Mouse (Mus musculus) cerebellum, adult 2 months (tissue): ENCODE data around the gene Pfdn4. TPM values are rescaled to one million over a fixed set of nuclear protein-coding genes. Genes with fewer than 3 reads are reported as not detected.
A peak's percentile ranks its signal among the peaks of the same experiment; 100 is the strongest.
"Not testable (repeated sequence)": the region's sequence is repeated elsewhere in the genome, so short reads cannot be mapped to it uniquely, and the experiment has no call there.

Experiments used
- DNase-seq, 2 experiments: peaks; one replicate each; pipeline ENCODE4 v3.0.0; 2021
- H3K27ac ChIP-seq: fragments of 200-500 bp; 2 replicates; pipeline ENCODE4 v1.5.1; 2012; ENCODE audit warnings: low read length, control low read depth, inconsistent platforms; ENCODE audit not compliant: insufficient read depth
- H3K27me3 ChIP-seq: fragments of 200-500 bp; 2 replicates; pipeline ENCODE4 v1.6.1; 2012; ENCODE audit warnings: inconsistent platforms, mild to moderate bottlenecking, low read length, moderate library complexity; ENCODE audit not compliant: control insufficient read depth, insufficient read depth
- H3K4me1 ChIP-seq: fragments of 200-500 bp; 2 replicates; pipeline ENCODE4 v1.6.1; 2011; ENCODE audit warnings: low read length; ENCODE audit not compliant: control insufficient read depth, insufficient read depth
- H3K4me3 ChIP-seq: fragments of 200-500 bp; replicated peaks from 2 replicates; pipeline ENCODE3; 2011; ENCODE audit warnings: mild to moderate bottlenecking, low read depth, low read length, control low read depth; ENCODE audit not compliant: insufficient read depth
- CTCF ChIP-seq: fragments of 200-500 bp; IDR thresholded peaks from 2 replicates; pipeline ENCODE4 v1.5.1; 2011; ENCODE audit warnings: low read depth, mild to moderate bottlenecking, control low read depth, low read length, moderate library complexity, borderline replicate concordance; ENCODE audit not compliant: insufficient read depth
- POLR2A ChIP-seq: fragments of 200-500 bp; IDR thresholded peaks from 2 replicates; pipeline ENCODE4 v1.6.1; 2011; ENCODE audit warnings: low read length, control low read depth, borderline replicate concordance; ENCODE audit not compliant: insufficient read depth
- WGBS: fragments of 180-500 bp; shearing (Covaris S2); methylation state at CpG from one replicate; pipeline ENCODE4 v1.1.7; 2018; 5-methylcytosine and 5-hydroxymethylcytosine counted together
- polyA plus RNA-seq: library from polyadenylated mRNA; depleted of rRNA; stranded (reverse); fragments of >200 nt; gene quantifications from 2 replicates; pipeline ENCODE4 v1.2.3, GENCODE M21; 2012; rRNA removed

Gene Pfdn4
- polyA plus RNA-seq: 31.8 and 32.3 TPM in 2 replicates

DNA sequence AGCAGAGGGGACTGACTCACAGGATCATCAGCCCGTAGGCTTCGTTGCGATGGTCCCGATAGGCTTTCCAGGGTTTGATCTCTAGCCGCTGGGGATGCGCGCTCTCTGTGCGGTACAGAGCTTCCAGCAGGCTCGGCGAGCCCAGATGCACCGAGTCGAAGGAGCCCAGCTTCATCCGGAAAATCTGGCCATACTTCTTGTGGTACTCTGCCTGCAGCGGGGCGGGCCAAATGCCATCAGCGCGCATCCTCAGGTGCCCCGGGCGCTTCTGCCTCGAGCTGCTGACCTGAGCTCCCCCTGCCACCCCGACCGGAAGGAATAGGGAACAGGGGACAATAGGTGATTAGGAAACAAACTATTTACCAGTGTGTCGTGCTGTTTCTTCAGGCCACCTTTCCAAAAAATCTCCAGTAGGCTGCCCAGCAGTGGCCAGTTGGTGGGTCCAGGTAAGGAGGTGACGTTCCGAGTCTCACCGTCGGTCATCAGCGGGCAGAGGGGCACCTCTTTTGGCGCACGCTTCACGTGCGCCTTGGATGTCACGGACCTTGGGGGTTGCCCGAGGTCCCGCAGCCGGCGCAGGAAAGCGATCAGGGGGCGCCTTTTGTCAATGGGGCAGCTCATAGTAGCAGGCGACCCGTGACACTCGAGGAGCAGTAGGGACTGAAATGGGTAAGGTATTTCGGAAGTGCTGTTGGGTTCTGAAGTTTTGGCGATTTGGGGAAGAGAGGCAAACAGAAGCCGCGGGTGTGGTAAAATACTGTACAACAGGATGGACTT lies at the start of gene Pfdn4:
Gene Pfdn4 (plus strand): TSS at position 275 of the 777 bp plus-strand sequence.
- Histone ChIP-seq H3K4me1 (no peaks in the 10 kb centered on the region), H3K27ac (no peak within 1 kb of the TSS), H3K27me3 (peaks cover 6% of the 10 kb centered on the region; the same call in 1 of the 2 replicates), H3K4me3 (no peak within 1 kb of the TSS)
- no peak for TF ChIP-seq POLR2A
- TF ChIP-seq CTCF: no peak
- WGBS: 1% methylated on average over 46 of the region's 46 CpGs
- no peak for DNase-seq

DNA sequence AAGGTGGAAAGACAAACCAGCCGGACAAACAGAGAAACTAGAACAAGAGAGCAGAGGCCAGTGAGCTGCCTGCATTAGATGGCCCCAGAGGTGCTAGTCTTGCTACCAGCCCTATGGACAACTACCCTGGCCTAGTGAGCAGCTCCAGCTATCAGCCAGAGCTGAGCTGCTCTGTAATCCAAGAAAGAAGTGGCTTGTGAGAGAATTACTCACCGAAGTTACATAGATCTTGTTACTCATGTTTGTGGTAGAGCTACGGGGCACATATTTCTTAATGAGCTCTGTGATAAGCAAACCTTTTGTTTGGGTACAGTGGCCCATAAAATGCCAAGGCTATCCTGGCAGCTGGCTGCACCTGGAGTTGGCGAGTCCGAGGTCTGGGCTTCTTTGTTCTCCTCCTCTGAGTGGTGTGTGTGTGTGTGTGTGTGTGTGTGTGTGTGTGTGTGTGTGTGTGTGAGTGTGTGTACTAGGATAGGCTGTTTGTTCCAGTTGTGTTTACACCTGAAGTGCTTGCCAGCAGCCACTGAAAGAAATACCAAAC lies 49.3 kb upstream of the Pfdn4 start:
- DNase-seq: no peak
- Histone ChIP-seq H3K27me3 (no peaks in the 10 kb centered on the region), H3K4me1 (no peaks in the 10 kb centered on the region), H3K4me3 (no peak overlapping the region), H3K27ac (no peak overlapping the region)
- no peak for TF ChIP-seq CTCF
- no peak for TF ChIP-seq POLR2A
- 81% methylated on average over 5 of the region's 5 CpGs for WGBS

DNA sequence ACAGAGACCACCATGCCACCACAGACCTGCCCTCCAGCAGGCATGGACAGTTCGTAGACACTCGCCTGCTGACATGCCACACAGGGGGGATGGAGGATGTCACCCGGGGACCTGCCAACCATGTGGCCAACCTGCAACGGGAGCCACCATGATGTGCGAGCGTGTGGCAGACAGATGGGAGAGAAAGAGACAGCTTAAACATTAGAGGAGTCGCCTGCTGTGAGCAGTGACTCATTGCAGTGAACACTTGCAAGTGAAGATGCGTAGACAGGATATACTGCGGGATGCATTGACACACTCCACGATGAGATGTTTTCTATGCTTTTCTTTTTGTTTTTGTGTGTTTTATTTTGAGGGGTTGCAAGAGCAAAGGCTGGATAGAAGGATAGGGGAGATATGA lies 48.6 kb upstream of the Pfdn4 start:
- Histone ChIP-seq H3K27ac (no peak overlapping the region), H3K4me1 (no peaks in the 10 kb centered on the region), H3K27me3 (no peaks in the 10 kb centered on the region), H3K4me3 (no peak overlapping the region)
- TF ChIP-seq POLR2A (no peak), CTCF (no peak)
- no peak for DNase-seq
- WGBS: 21% methylated on average over 10 of the region's 10 CpGs

DNA sequence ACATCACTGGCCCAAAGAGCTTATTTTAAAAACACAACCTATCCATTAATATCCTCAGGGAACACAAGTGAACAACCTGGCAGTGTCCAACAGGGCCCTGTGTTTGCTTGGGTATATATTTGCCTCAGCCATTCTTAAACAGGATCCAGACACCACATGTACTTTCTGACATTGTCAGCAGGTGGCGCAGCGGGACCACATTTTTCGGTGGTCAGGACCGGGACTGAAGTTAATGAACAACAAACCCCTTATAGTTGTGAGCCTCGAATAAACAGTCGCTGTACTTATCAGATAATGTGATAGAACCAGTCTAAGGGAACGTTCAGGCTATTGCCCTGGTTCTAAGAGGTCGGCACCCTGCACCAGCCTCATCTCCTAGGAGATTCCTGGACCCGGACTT lies 45.3 kb upstream of the Pfdn4 start:
- H3K4me1 ChIP-seq: no peaks in the 10 kb centered on the region
- H3K4me3 ChIP-seq: no peak overlapping the region
- peak; percentile 32 to 60 for DNase-seq
- H3K27ac ChIP-seq: no peak overlapping the region
- H3K27me3 ChIP-seq: no peaks in the 10 kb centered on the region
- WGBS: 3% methylated on average over 9 of the region's 9 CpGs
- no peak for TF ChIP-seq POLR2A
- TF ChIP-seq CTCF: peak; percentile 81

DNA sequence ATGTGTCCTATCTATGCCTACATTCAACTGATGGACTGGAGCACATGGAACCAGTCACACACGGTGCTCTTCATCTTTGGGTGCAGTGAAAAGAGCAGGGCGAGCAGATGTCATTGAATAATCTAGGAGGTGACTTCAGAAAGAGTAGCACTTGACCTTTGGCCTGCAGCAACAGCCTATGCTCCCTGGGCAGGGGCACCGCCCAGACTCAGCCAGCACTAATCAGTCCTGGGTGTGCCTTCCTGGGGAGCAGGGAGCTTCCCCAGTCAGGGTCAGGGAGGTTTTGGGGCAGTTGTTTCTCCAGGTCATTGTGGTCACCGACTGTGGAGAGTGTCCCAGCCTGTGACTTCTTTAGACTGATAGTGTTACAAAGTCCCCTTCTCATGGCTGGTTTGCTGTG lies 42.4 kb upstream of the Pfdn4 start:
- 66% methylated on average over 3 of the region's 4 CpGs for WGBS
- not testable (repeated sequence) for H3K27ac ChIP-seq

DNA sequence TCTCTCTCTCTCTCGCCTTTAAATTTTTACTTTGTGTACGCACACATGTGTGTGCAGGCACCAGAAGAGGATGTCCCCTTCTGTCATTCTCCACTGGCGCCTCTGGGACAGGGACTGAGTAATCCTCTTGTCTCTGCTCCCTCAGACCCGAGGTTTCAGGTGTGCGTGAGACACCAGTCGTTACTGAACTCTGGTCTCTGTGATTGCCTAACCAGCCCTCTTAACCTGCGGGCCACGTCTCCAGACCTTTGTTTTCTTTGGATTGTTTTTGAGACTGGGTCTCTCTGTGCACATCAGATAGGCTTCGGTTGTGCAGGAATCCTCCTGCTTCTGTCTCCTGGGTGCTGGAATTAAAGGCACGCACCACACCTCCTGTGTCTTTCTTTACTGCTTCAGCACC lies 37.0 kb upstream of the Pfdn4 start:
- no peak for DNase-seq
- 73% methylated on average over 10 of the region's 10 CpGs for WGBS
- H3K27ac ChIP-seq: no peak overlapping the region

More for the DNA sequence above, 42.4 kb upstream of the Pfdn4 start:
- not testable (repeated sequence) for H3K4me1 ChIP-seq, DNase-seq, H3K27me3 ChIP-seq, H3K4me3 ChIP-seq

DNA sequence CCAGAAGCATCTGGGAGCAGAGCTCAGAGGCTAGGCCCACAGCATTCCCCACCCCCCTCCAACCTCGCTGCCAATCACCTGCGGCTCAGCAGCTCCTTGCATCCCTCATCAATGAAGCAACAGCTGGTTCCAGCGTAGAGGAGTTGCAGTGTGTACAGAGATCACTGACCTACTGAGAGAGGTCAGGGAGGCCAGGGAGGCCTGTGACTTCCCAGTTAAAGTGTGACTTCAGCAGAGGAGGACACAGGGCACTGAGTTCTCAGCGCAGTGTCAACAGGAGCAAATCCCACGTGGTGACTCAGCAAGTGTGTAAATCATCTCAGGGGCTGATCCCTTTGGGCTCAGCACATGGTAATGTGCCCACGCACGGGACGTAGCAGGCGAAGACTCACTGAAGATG lies 36.4 kb upstream of the Pfdn4 start:
- WGBS: 30% methylated on average over 9 of the region's 9 CpGs
- H3K27ac ChIP-seq: no peak overlapping the region
- H3K4me1 ChIP-seq: no peaks in the 10 kb centered on the region
- H3K4me3 ChIP-seq: no peak overlapping the region
- H3K27me3 ChIP-seq: no peaks in the 10 kb centered on the region
- no peak for DNase-seq
- TF ChIP-seq CTCF: no peak
- TF ChIP-seq POLR2A: no peak

More for the DNA sequence above, 37.0 kb upstream of the Pfdn4 start:
- H3K4me1 ChIP-seq: no peaks in the 10 kb centered on the region
- no peaks in the 10 kb centered on the region for H3K27me3 ChIP-seq
- H3K4me3 ChIP-seq: no peak overlapping the region
- TF ChIP-seq CTCF (no peak), POLR2A (no peak)

DNA sequence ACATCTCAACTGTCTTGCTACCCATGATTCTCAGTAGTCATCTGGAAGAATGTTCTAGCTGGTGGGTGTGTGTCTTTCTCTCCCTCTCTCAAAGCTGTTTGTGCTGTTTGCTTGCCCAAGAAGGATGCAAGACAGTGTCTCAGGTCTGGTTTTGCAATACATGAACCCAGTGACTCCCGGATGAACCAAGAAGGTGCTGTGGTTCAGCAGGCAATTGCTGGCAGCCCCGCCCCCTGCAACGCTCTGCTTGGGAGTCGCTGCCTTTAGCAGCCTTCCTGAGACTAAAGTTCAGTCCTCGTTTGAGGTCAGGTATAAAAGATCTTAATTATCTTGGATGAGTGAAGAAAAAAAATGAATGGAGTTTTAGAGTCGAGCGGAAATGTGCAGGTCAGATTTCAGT lies 34.6 kb upstream of the Pfdn4 start:
- WGBS: 69% methylated on average over 7 of the region's 7 CpGs

More for the DNA sequence above, 34.6 kb upstream of the Pfdn4 start:
- no peak overlapping the region for H3K4me3 ChIP-seq
- TF ChIP-seq CTCF (no peak), POLR2A (no peak)
- no peak overlapping the region for H3K27ac ChIP-seq
- H3K4me1 ChIP-seq: no peaks in the 10 kb centered on the region
- no peak for DNase-seq
- no peaks in the 10 kb centered on the region for H3K27me3 ChIP-seq
